Mouse (Mus musculus): ENCODE results near the gene Washc2. TPM values are rescaled to one million over a fixed set of nuclear protein-coding genes. Genes with fewer than 3 reads are reported as not detected.
"Not testable (repeated sequence)": the region's sequence is repeated elsewhere in the genome, so short reads cannot be mapped to it uniquely, and the experiment has no call there.

Washc2 gene
- polyA plus RNA-seq (2015; fragmentation: Nextera tagmentation; extraction: Ambion mirVana): 30.1 and 34.2 TPM in 2 replicates

GRCm38 (mm10) chr6:116207729-116208534 is at the start of gene Washc2:
Gene Washc2, plus strand, starts transcription at chr6:116208038.
- WGBS: under 1% methylated on average over 50 of the region's 51 CpGs
- peak within 1 kb of the TSS; percentile 89 for H3K27ac ChIP-seq
- peak within 1 kb of the TSS; percentile 84 for H3K4me2 ChIP-seq
- H3K27me3 ChIP-seq: no peaks in the 10 kb centered on the region
- no peaks in the 10 kb centered on the region for H3K9me3 ChIP-seq (replicated peaks)
- H3K36me3 ChIP-seq: peaks cover 13% of the 10 kb centered on the region; the same call in 1 of the 2 replicates
- H3K4me1 ChIP-seq (replicated peaks): peaks cover 14% of the 10 kb centered on the region
- H3K9ac ChIP-seq: peak within 1 kb of the TSS; percentile 79
- H3K4me3 ChIP-seq: peak within 1 kb of the TSS; percentile 82
- ATAC-seq (replicated peaks; ENCODE audit: insufficient number of reproducible peaks, insufficient read depth, low FRiP score, low read depth): peak; percentile 98

- H3K4me1 ChIP-seq (replicated peaks): no peaks in the 10 kb centered on the region; the same call in 1 of the 2 replicates
- no peaks in the 10 kb centered on the region for H3K9me3 ChIP-seq (replicated peaks)
- ATAC-seq (replicated peaks; ENCODE audit: insufficient number of reproducible peaks, insufficient read depth, low FRiP score, low read depth): no peak
- no peaks in the 10 kb centered on the region for H3K27me3 ChIP-seq
- 76% methylated on average over 1 of the region's 1 CpGs for WGBS
- no peak overlapping the region for H3K4me3 ChIP-seq
- peaks cover 4% of the 10 kb centered on the region; the same call in 1 of the 2 replicates for H3K36me3 ChIP-seq
- no peak overlapping the region for H3K4me2 ChIP-seq
- H3K27ac ChIP-seq: no peak overlapping the region
- H3K9ac ChIP-seq: no peak overlapping the region
These were observed 41.5 kb upstream of the Washc2 start for GRCm38 (mm10) chr6:116166383-116166782.

- H3K27me3 ChIP-seq; H3K9me3 ChIP-seq (replicated peaks); H3K4me1 ChIP-seq (replicated peaks); H3K4me3 ChIP-seq; H3K4me2 ChIP-seq; H3K9ac ChIP-seq; H3K27ac ChIP-seq; ATAC-seq (replicated peaks; ENCODE audit: insufficient number of reproducible peaks, insufficient read depth, low FRiP score, low read depth); H3K36me3 ChIP-seq: not testable (repeated sequence)
- WGBS: 78% methylated on average over 37 of the region's 37 CpGs
These were observed 34.2 kb upstream of the Washc2 start for GRCm38 (mm10) chr6:116173511-116174099.

GRCm38 (mm10) chr6:116178376-116178775 is 29.5 kb upstream of the Washc2 start:
- H3K4me1 ChIP-seq (replicated peaks): 0 out of 2 replicates have a peak, but pooled peaks cover 4% of the 10 kb centered on the region
- no peak overlapping the region for H3K9ac ChIP-seq
- no peaks in the 10 kb centered on the region for H3K27me3 ChIP-seq
- ATAC-seq (replicated peaks; ENCODE audit: insufficient number of reproducible peaks, insufficient read depth, low FRiP score, low read depth): no peak
- H3K9me3 ChIP-seq (replicated peaks): no peaks in the 10 kb centered on the region
- no peaks in the 10 kb centered on the region for H3K36me3 ChIP-seq
- H3K4me3 ChIP-seq: no peak overlapping the region
- WGBS: 94% methylated on average over 2 of the region's 2 CpGs
- no peak overlapping the region for H3K27ac ChIP-seq
- H3K4me2 ChIP-seq: no peak overlapping the region

GRCm38 (mm10) chr6:116180731-116181130 is 27.1 kb upstream of the Washc2 start:
- WGBS: 77% methylated on average over 3 of the region's 3 CpGs
- Histone ChIP-seq H3K36me3 (no peaks in the 10 kb centered on the region), H3K4me3 (no peak overlapping the region), H3K4me1 (replicated peaks) (0 out of 2 replicates have a peak, but pooled peaks cover 4% of the 10 kb centered on the region), H3K9me3 (replicated peaks) (no peaks in the 10 kb centered on the region), H3K27me3 (no peaks in the 10 kb centered on the region), H3K4me2 (no peak overlapping the region), H3K9ac (no peak overlapping the region), H3K27ac (no peak overlapping the region)
- ATAC-seq (replicated peaks; ENCODE audit: insufficient number of reproducible peaks, insufficient read depth, low FRiP score, low read depth): no peak

- H3K4me2 ChIP-seq: no peak overlapping the region
- ATAC-seq (replicated peaks; ENCODE audit: insufficient number of reproducible peaks, insufficient read depth, low FRiP score, low read depth): no peak
- H3K9ac ChIP-seq: no peak overlapping the region
- no peaks in the 10 kb centered on the region for H3K36me3 ChIP-seq
- 89% methylated on average over 5 of the region's 5 CpGs for WGBS
- H3K9me3 ChIP-seq (replicated peaks): no peaks in the 10 kb centered on the region
- H3K27me3 ChIP-seq: no peaks in the 10 kb centered on the region
- H3K4me1 ChIP-seq (replicated peaks): 0 out of 2 replicates have a peak, but pooled peaks cover 4% of the 10 kb centered on the region
- H3K4me3 ChIP-seq: no peak overlapping the region
- H3K27ac ChIP-seq: no peak overlapping the region
These were observed 24.3 kb upstream of the Washc2 start for GRCm38 (mm10) chr6:116183509-116183908.

GRCm38 (mm10) chr6:116186485-116186884 is 21.4 kb upstream of the Washc2 start:
- no peak for ATAC-seq (replicated peaks; ENCODE audit: insufficient number of reproducible peaks, insufficient read depth, low FRiP score, low read depth)
- no peak overlapping the region for H3K27ac ChIP-seq
- H3K9ac ChIP-seq: no peak overlapping the region
- H3K36me3 ChIP-seq: no peaks in the 10 kb centered on the region
- H3K4me2 ChIP-seq: no peak overlapping the region
- H3K4me1 ChIP-seq (replicated peaks): peaks cover 18% of the 10 kb centered on the region
- H3K4me3 ChIP-seq: no peak overlapping the region
- H3K27me3 ChIP-seq: no peaks in the 10 kb centered on the region
- WGBS: 36% methylated on average over 2 of the region's 2 CpGs
- H3K9me3 ChIP-seq (replicated peaks): no peaks in the 10 kb centered on the region

GRCm38 (mm10) chr6:116189417-116189816 is 18.4 kb upstream of the Washc2 start:
- Histone ChIP-seq H3K27me3 (no peaks in the 10 kb centered on the region), H3K9me3 (replicated peaks) (no peaks in the 10 kb centered on the region), H3K4me2 (0 out of 2 replicates have a peak overlapping the region, but pooled peaks have one; percentile 8), H3K36me3 (no peaks in the 10 kb centered on the region), H3K4me3 (no peak overlapping the region), H3K4me1 (replicated peaks) (peaks cover 29% of the 10 kb centered on the region), H3K9ac (no peak overlapping the region), H3K27ac (peak overlapping the region; percentile 32; the same call in 1 of the 2 replicates)
- WGBS: 48% methylated on average over 1 of the region's 1 CpGs
- ATAC-seq (replicated peaks; ENCODE audit: insufficient number of reproducible peaks, insufficient read depth, low FRiP score, low read depth): no peak

- Histone ChIP-seq H3K36me3 (no peaks in the 10 kb centered on the region), H3K4me1 (replicated peaks) (peaks cover 29% of the 10 kb centered on the region), H3K9ac (peak overlapping the region; percentile 95), H3K27ac (peak overlapping the region; percentile 89), H3K9me3 (replicated peaks) (no peaks in the 10 kb centered on the region), H3K4me3 (peak overlapping the region; percentile 92), H3K27me3 (no peaks in the 10 kb centered on the region), H3K4me2 (peak overlapping the region; percentile 89)
- peak; percentile 84 for ATAC-seq (replicated peaks; ENCODE audit: insufficient number of reproducible peaks, insufficient read depth, low FRiP score, low read depth)
- WGBS: under 1% methylated on average over 50 of the region's 51 CpGs
These were observed 15.0 kb upstream of the Washc2 start for GRCm38 (mm10) chr6:116192809-116193311.

GRCm38 (mm10) chr6:116193394-116194393 is 14.1 kb upstream of the Washc2 start, which contains the start of gene Tmcc1:
Gene Tmcc1, minus strand, starts transcription at chr6:116193486.
- under 1% methylated on average over 55 of the region's 68 CpGs for WGBS
- no peaks in the 10 kb centered on the region for H3K36me3 ChIP-seq
- no peaks in the 10 kb centered on the region for H3K27me3 ChIP-seq
- H3K9me3 ChIP-seq (replicated peaks): no peaks in the 10 kb centered on the region
- H3K4me3 ChIP-seq: peak within 1 kb of the TSS; percentile 92
- H3K9ac ChIP-seq: peak within 1 kb of the TSS; percentile 95
- ATAC-seq (replicated peaks; ENCODE audit: insufficient number of reproducible peaks, insufficient read depth, low FRiP score, low read depth): peak; percentile 95
- peak within 1 kb of the TSS; percentile 89 for H3K4me2 ChIP-seq
- peaks cover 28% of the 10 kb centered on the region for H3K4me1 ChIP-seq (replicated peaks)
- peak within 1 kb of the TSS; percentile 89 for H3K27ac ChIP-seq

Data from heart, embryonic 15.5 days (tissue).